Mouse (Mus musculus) midbrain, embryonic 14.5 days (tissue): ENCODE measurements around the gene Gm17190. TPM values are rescaled to one million over a fixed set of nuclear protein-coding genes. Genes with fewer than 3 reads are reported as not detected.
A peak's percentile ranks its signal among the peaks of the same experiment; 100 is the strongest.

ENCODE experiments used
- ATAC-seq: fragments of 200-750 bp; cut with Nextera tagmentation; 2 replicates; pipeline ENCODE4 v1.8.0; 2017; ENCODE audit warnings: moderate number of reproducible peaks, moderate library complexity; ENCODE audit not compliant: low FRiP score, low TSS enrichment
- DNase-seq: peaks from one replicate; pipeline ENCODE4 v3.0.0-alpha.2; 2015
- H3K27ac ChIP-seq: fragments of 300-500 bp; sonication (generic); replicated peaks from 2 replicates; pipeline ENCODE4 v1.5.1; 2014; ENCODE audit warnings: mild to moderate bottlenecking, low read depth, low read length, moderate library complexity
- H3K27me3 ChIP-seq: fragments of 300-500 bp; sonication (generic); 2 replicates; pipeline ENCODE4 v1.6.1; 2014; ENCODE audit warnings: low read length, control low read depth, mixed read lengths; ENCODE audit not compliant: control insufficient read depth, insufficient read depth
- H3K36me3 ChIP-seq: fragments of 300-500 bp; sonication (generic); 2 replicates; pipeline ENCODE4 v1.6.1; 2014; ENCODE audit warnings: low read length, control low read depth; ENCODE audit not compliant: control insufficient read depth, insufficient read depth
- H3K4me1 ChIP-seq: fragments of 300-500 bp; sonication (generic); 2 replicates; pipeline ENCODE4 v1.6.1; 2014; ENCODE audit warnings: mild to moderate bottlenecking, antibody characterized with exemption, low read length, control low read depth; ENCODE audit not compliant: control insufficient read depth, insufficient read depth
- H3K4me2 ChIP-seq: fragments of 300-500 bp; sonication (generic); 2 replicates; pipeline ENCODE4 v1.6.1; 2014; ENCODE audit warnings: mild to moderate bottlenecking, low read length, moderate library complexity
- H3K4me3 ChIP-seq: fragments of 300-500 bp; sonication (generic); replicated peaks from 2 replicates; pipeline ENCODE4 v1.5.1; 2014; ENCODE audit warnings: low read depth, low read length
- H3K9ac ChIP-seq: fragments of 300-500 bp; sonication (generic); replicated peaks from 2 replicates; pipeline ENCODE4 v1.6.1; 2014; ENCODE audit warnings: mild to moderate bottlenecking, low read length, moderate library complexity
- H3K9me3 ChIP-seq: fragments of 300-500 bp; sonication (generic); 2 replicates; pipeline ENCODE4 v1.6.1; 2016; ENCODE audit warnings: low read length, control low read depth, mixed read lengths; ENCODE audit not compliant: control insufficient read depth
- WGBS: fragments of 180-500 bp; shearing (Covaris S2); extraction: QIAGEN DNeasy Blood & Tissue Kit; methylation state at CpG from one replicate; pipeline ENCODE4 v1.1.7; 2014; 5-methylcytosine and 5-hydroxymethylcytosine counted together
- polyA plus RNA-seq: library from polyadenylated mRNA; unstranded; fragments of >200 nt; fragmentation: Nextera tagmentation; extraction: Ambion mirVana; gene quantifications from 2 replicates; pipeline ENCODE4 v1.2.1, GENCODE M21; 2014

Gene Gm17190
- polyA plus RNA-seq, 1 experiment from 2014 or later, result not detected

DNA sequence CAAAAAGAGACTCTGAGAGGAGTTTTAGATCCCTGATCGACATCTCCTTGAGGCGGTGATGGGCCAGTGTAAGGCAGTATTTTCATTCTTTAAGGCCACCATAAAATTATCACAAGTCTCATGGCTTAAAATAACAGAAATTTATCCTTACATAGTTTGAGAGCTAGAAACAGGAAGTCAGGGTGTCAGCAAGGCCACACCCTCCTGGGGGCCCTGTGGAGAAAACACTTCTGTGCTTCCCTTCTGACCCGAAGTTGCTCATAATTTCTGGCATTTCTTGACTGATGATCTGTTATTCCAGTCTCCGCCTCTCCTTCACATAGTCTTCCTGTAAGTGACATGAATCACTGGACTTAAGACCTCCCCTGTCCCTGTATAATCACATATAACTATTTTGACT lies 24.5 kb downstream of the Gm17190 start:
- no peaks in the 10 kb centered on the region for H3K9me3 ChIP-seq
- ATAC-seq (no peak), DNase-seq (no peak)
- H3K27ac ChIP-seq, result no peak overlapping the region
- no peaks in the 10 kb centered on the region for H3K27me3 ChIP-seq
- no peak overlapping the region for H3K9ac ChIP-seq
- H3K4me3 ChIP-seq, result no peak overlapping the region
- 94% methylated on average over 4 of the region's 4 CpGs for WGBS
- no peak overlapping the region for H3K4me2 ChIP-seq
- H3K36me3 ChIP-seq, result no peaks in the 10 kb centered on the region
- no peaks in the 10 kb centered on the region for H3K4me1 ChIP-seq

DNA sequence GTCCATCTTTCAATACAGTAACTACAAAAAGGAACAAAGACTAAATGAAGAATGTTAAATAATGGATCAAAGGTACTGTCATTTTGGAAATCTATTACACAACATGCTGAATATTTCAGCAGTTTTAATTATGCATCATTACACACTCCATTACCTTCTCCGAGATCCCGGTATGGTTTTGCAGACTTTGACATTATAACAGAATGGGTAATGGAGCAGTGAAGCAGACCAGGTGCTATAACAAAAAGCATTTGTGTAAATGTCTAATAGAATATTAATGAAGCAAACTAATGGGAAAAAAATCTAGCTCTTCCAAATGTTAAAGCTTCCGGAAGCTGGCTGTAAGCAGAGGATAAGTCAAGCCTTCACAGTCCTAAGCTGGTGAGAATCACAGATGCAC lies 28.9 kb downstream of the Gm17190 start:
- DNase-seq (no peak), ATAC-seq (no peak)
- no peaks in the 10 kb centered on the region for H3K36me3 ChIP-seq
- no peaks in the 10 kb centered on the region for H3K4me1 ChIP-seq
- no peak overlapping the region for H3K27ac ChIP-seq
- H3K4me3 ChIP-seq, result no peak overlapping the region
- WGBS, result 35% methylated on average over 3 of the region's 3 CpGs
- H3K27me3 ChIP-seq, result no peaks in the 10 kb centered on the region
- H3K9ac ChIP-seq, result no peak overlapping the region
- H3K4me2 ChIP-seq, result no peak overlapping the region
- H3K9me3 ChIP-seq, result no peaks in the 10 kb centered on the region

DNA sequence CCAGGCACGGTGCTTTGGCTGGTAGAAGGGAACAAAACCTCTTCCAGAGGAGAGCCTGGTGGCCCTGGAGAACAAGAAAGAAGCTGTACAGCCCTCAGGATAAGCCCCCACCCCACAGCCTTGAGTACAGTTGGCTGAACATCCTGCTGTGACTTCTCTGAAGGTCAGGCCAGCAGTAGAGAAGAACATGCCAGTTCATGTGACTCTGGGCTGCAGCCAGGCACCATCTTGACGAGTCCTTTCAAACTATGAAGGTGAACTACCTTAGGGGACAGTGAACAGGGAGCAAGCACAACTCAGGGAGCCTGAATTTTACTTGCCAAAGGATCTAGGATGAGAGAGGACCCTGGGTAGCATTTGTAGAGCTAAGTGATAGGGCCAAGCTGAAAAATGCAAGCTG lies 30.9 kb downstream of the Gm17190 start:
- Histone ChIP-seq H3K9me3 (no peaks in the 10 kb centered on the region), H3K4me3 (no peak overlapping the region), H3K4me1 (no peaks in the 10 kb centered on the region), H3K27me3 (no peaks in the 10 kb centered on the region), H3K27ac (no peak overlapping the region), H3K4me2 (no peak overlapping the region), H3K9ac (no peak overlapping the region), H3K36me3 (no peaks in the 10 kb centered on the region)
- ATAC-seq (no peak), DNase-seq (no peak)
- 83% methylated on average over 2 of the region's 2 CpGs for WGBS

DNA sequence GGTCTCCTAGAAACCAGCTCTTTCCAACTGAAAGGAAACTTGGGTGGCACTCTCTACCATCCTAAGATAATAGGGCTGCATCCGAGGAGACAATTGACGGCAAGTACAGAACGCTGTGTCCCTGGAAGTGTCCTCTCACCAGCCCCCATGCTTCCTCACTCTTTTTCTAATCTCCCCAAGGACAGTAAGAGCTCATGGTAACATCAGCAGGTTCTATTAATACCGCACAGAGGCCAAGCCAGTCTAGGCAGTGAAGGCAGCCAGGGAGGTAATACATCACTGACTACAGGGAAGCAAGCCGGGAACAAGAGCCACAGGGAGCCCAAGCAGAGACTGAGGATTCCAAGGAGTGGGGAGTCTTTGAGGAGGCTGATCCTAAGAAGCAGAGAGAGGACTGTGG lies 43.2 kb downstream of the Gm17190 start:
- H3K9ac ChIP-seq, result no peak overlapping the region
- no peak overlapping the region for H3K27ac ChIP-seq
- 69% methylated on average over 5 of the region's 5 CpGs for WGBS
- no peak for ATAC-seq
- no peak for DNase-seq
- H3K27me3 ChIP-seq, result peaks cover 9% of the 10 kb centered on the region
- no peak overlapping the region for H3K4me2 ChIP-seq
- H3K4me3 ChIP-seq, result no peak overlapping the region
- H3K4me1 ChIP-seq, result no peaks in the 10 kb centered on the region
- H3K36me3 ChIP-seq, result no peaks in the 10 kb centered on the region
- no peaks in the 10 kb centered on the region for H3K9me3 ChIP-seq

DNA sequence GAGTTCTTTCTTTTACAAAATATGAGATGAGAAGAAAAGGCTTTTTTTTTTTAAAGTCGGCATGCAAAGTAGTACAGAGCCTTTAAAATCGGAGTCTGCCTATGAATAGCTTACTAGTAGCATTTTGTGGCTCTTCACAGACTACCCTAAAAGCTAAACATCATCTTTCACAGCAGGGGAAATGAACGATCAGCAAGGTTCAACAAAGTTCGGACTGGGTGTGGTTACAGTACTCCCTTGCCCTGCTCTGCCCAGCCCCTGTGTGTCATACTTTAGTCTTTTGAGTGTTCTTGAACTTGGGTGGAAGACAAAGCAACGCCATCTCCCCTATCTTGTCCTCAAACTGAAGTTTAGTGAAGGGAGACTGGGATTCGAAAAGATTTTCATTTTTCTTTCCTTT lies 44.8 kb downstream of the Gm17190 start:
- ATAC-seq (no peak), DNase-seq (no peak)
- Histone ChIP-seq H3K4me1 (0 out of 2 replicates have a peak, but pooled peaks cover 3% of the 10 kb centered on the region), H3K27ac (no peak overlapping the region), H3K36me3 (no peaks in the 10 kb centered on the region), H3K27me3 (peaks cover 25% of the 10 kb centered on the region), H3K4me2 (no peak overlapping the region), H3K9me3 (no peaks in the 10 kb centered on the region), H3K4me3 (no peak overlapping the region), H3K9ac (no peak overlapping the region)
- 84% methylated on average over 6 of the region's 6 CpGs for WGBS

DNA sequence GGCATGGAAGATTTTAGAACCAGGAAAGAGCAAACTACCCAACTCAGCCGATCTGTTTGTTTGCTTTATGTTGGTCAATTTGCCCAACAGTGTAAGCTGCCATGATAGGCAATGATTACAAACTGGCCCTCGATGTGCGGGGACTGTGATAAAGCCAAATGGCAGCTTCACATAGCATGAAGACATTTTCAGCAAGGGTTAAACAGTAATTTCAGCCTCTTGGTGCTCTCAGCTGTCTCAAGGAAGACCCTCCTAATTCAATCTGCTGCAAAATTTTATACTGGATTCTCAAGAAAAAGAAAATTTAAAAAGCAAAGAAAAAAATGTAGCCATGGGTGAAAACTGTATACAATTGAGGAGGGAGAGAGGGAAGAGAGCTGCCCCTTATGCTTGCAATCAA lies 47.2 kb downstream of the Gm17190 start:
- WGBS, result 86% methylated on average over 3 of the region's 3 CpGs
- peaks cover 36% of the 10 kb centered on the region for H3K27me3 ChIP-seq
- no peak overlapping the region for H3K4me3 ChIP-seq
- H3K36me3 ChIP-seq, result no peaks in the 10 kb centered on the region
- H3K4me1 ChIP-seq, result 0 out of 2 replicates have a peak, but pooled peaks cover 10% of the 10 kb centered on the region
- no peaks in the 10 kb centered on the region for H3K9me3 ChIP-seq
- H3K27ac ChIP-seq, result no peak overlapping the region
- H3K9ac ChIP-seq, result no peak overlapping the region
- no peak for DNase-seq
- H3K4me2 ChIP-seq, result no peak overlapping the region
- no peak for ATAC-seq

DNA sequence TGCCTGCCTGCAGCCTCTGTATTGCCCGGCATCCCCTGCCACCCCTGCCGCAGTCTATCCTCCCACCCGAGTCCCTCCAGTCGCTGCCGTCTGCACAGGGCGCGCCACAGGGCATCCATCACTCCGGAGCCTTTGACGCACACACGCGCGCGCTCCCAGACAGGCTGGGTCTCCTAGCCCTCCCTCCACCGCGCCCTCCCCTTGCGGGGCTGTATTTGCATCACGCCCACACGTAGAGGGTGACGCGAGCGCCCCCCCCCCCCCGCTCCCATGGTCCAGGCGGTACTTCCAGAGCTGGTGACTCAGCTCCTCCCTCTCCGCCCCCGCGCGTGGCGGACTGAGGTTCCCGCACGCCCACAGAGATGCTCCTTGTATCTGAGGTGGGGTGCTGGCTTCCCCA lies 49.2 kb downstream of the Gm17190 start:
- H3K27ac ChIP-seq, result no peak overlapping the region
- ATAC-seq (peak; percentile 64), DNase-seq (peak; percentile 85)
- peak overlapping the region; percentile 53 for H3K9ac ChIP-seq
- peak overlapping the region; percentile 85 for H3K4me2 ChIP-seq
- H3K4me3 ChIP-seq, result peak overlapping the region; percentile 50
- 1% methylated on average over 23 of the region's 30 CpGs for WGBS
- H3K9me3 ChIP-seq, result no peaks in the 10 kb centered on the region
- H3K27me3 ChIP-seq, result peaks cover 46% of the 10 kb centered on the region
- no peaks in the 10 kb centered on the region for H3K36me3 ChIP-seq
- H3K4me1 ChIP-seq, result 0 out of 2 replicates have a peak, but pooled peaks cover 10% of the 10 kb centered on the region

DNA sequence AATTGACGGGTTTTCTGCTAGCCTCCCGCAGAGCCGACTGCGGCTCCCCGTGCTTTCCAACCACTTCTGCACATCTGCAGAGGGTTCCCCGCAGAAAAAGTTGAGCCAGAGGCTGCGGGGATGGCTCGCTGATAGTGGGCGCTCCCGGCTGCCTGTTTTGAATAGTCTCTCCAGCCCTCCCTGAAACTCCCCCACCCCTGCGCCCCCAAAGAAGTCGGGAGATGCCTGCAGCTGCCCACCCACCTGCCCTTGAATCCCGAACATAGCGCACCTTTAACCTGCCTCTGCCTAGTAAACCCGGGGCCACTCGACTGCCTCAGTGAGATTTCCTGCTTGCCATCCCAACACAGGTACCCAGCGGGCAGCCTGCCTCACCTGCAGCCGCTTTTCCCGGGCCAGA lies 50.1 kb downstream of the Gm17190 start:
- Histone ChIP-seq H3K4me2 (peak overlapping the region; percentile 85), H3K27ac (0 out of 2 replicates have a peak overlapping the region, but pooled peaks have one; percentile 8), H3K27me3 (peaks cover 46% of the 10 kb centered on the region), H3K4me3 (peak overlapping the region; percentile 50), H3K36me3 (no peaks in the 10 kb centered on the region), H3K4me1 (0 out of 2 replicates have a peak, but pooled peaks cover 10% of the 10 kb centered on the region), H3K9me3 (no peaks in the 10 kb centered on the region), H3K9ac (peak overlapping the region; percentile 44)
- DNase-seq (no peak), ATAC-seq (no peak)
- under 1% methylated on average over 19 of the region's 19 CpGs for WGBS

DNA sequence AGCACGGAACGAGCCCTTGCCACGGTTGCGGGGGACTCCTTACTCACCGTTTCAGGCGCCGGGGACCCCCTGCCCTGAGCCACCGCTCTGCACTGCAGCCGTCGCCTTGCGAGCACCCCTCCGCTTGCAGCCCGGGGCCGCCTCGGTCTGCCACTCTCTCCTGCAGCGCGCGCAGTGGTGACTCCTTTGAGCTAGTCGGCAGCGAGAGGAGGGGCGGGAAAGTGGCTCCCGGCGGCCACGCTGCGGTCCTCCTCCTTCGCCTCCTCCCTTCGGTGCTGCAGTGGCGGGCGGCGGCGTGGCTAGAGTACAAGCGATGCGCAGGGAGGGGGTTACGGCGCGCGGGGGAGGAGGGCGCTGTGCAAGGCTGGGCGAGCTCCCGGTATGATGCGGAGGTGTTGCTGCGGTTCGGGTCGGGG lies 50.6 kb downstream of the Gm17190 start, which contains the start of gene Sv2c:
Sv2c (minus strand) TSS at position 177 of the 416 bp plus-strand sequence.
- peak within 1 kb of the TSS; percentile 68 for H3K27ac ChIP-seq
- H3K4me1 ChIP-seq, result 0 out of 2 replicates have a peak, but pooled peaks cover 10% of the 10 kb centered on the region
- H3K9me3 ChIP-seq, result no peaks in the 10 kb centered on the region
- peak within 1 kb of the TSS; percentile 50 for H3K4me3 ChIP-seq
- ATAC-seq (peak; percentile 74), DNase-seq (peak; percentile 88)
- H3K27me3 ChIP-seq, result peaks cover 46% of the 10 kb centered on the region
- no peaks in the 10 kb centered on the region for H3K36me3 ChIP-seq
- H3K9ac ChIP-seq, result peak within 1 kb of the TSS; percentile 53
- under 1% methylated on average over 44 of the region's 44 CpGs for WGBS
- peak within 1 kb of the TSS; percentile 85 for H3K4me2 ChIP-seq
